Mouse (Mus musculus) hindbrain, embryonic 16.5 days (tissue): ENCODE data around the gene Rgcc. TPM values are rescaled to one million over a fixed set of nuclear protein-coding genes. Genes with fewer than 3 reads are reported as not detected.

Experiments used
- ATAC-seq: fragments of 200-750 bp; cut with Nextera tagmentation; 2 replicates; pipeline ENCODE4 v1.8.0; 2017; ENCODE audit warnings: moderate TSS enrichment, moderate library complexity
- H3K27ac ChIP-seq: fragments of 300-500 bp; sonication (generic); 2 replicates; pipeline ENCODE4 v1.5.1; 2014; ENCODE audit warnings: low read depth, mild to moderate bottlenecking, control low read depth, low read length, moderate library complexity
- H3K27me3 ChIP-seq: fragments of 300-500 bp; sonication (generic); replicated peaks from 2 replicates; pipeline ENCODE4 v1.6.1; 2014; ENCODE audit warnings: low read length; ENCODE audit not compliant: control insufficient read depth, insufficient read depth
- H3K36me3 ChIP-seq: fragments of 300-500 bp; sonication (generic); 2 replicates; pipeline ENCODE4 v1.6.1; 2014; ENCODE audit warnings: mild to moderate bottlenecking, low read length, moderate library complexity, mixed read lengths; ENCODE audit not compliant: control insufficient read depth, insufficient read depth
- H3K4me1 ChIP-seq: fragments of 300-500 bp; sonication (generic); 2 replicates; pipeline ENCODE4 v1.6.1; 2014; ENCODE audit warnings: low read depth, low read length; ENCODE audit not compliant: control insufficient read depth, insufficient read depth
- H3K4me2 ChIP-seq: fragments of 300-500 bp; sonication (generic); 2 replicates; pipeline ENCODE4 v1.6.1; 2014; ENCODE audit warnings: mild to moderate bottlenecking, low read length, control low read depth, moderate library complexity
- H3K4me3 ChIP-seq: fragments of 300-500 bp; sonication (generic); 2 replicates; pipeline ENCODE4 v1.5.1; 2014; ENCODE audit warnings: mild to moderate bottlenecking, low read length, control low read depth, moderate library complexity
- H3K9ac ChIP-seq: fragments of 300-500 bp; sonication (generic); 2 replicates; pipeline ENCODE4 v1.6.1; 2014; ENCODE audit warnings: low read depth, mild to moderate bottlenecking, control low read depth, low read length, moderate library complexity
- H3K9me3 ChIP-seq: fragments of 300-500 bp; sonication (generic); 2 replicates; pipeline ENCODE4 v1.6.1; 2014; ENCODE audit warnings: mild to moderate bottlenecking, low read length, moderate library complexity; ENCODE audit not compliant: control insufficient read depth
- WGBS: fragments of 180-500 bp; shearing (Covaris S2); extraction: QIAGEN DNeasy Blood & Tissue Kit; methylation state at CpG from one replicate; pipeline ENCODE4 v1.1.7; 2014; 5-methylcytosine and 5-hydroxymethylcytosine counted together
- polyA plus RNA-seq: library from polyadenylated mRNA; unstranded; fragments of >200 nt; fragmentation: Nextera tagmentation; extraction: Ambion mirVana; gene quantifications from 2 replicates; pipeline ENCODE4 v1.2.1, GENCODE M21; 2015

Gene Rgcc
- polyA plus RNA-seq, 1 experiment from 2014 or later, result 59.3 TPM

- Histone ChIP-seq H3K9me3 (no peaks in the 10 kb centered on the region), H3K36me3 (no peaks in the 10 kb centered on the region), H3K9ac (no peak overlapping the region), H3K4me1 (peaks cover 19% of the 10 kb centered on the region), H3K27me3 (peaks cover 4% of the 10 kb centered on the region), H3K4me2 (no peak overlapping the region), H3K27ac (no peak overlapping the region), H3K4me3 (no peak overlapping the region)
- 91% methylated on average over 9 of the region's 9 CpGs for WGBS
- no peak for ATAC-seq
These were observed 5.9 kb downstream of the Rgcc start for GRCm38 (mm10) chr14:79295579-79295978.

GRCm38 (mm10) chr14:79294950-79295349, 6.5 kb downstream of the Rgcc start:
- Histone ChIP-seq H3K36me3 (no peaks in the 10 kb centered on the region), H3K9ac (no peak overlapping the region), H3K4me3 (no peak overlapping the region), H3K27ac (no peak overlapping the region), H3K9me3 (no peaks in the 10 kb centered on the region), H3K27me3 (peaks cover 4% of the 10 kb centered on the region), H3K4me1 (peaks cover 16% of the 10 kb centered on the region), H3K4me2 (no peak overlapping the region)
- WGBS, result 80% methylated on average over 5 of the region's 5 CpGs
- ATAC-seq, result no peak

GRCm38 (mm10) chr14:79294051-79294814, 7.2 kb downstream of the Rgcc start:
- WGBS, result 85% methylated on average over 8 of the region's 8 CpGs
- Histone ChIP-seq H3K27me3 (peaks cover 1% of the 10 kb centered on the region), H3K9ac (no peak overlapping the region), H3K27ac (no peak overlapping the region; the same call in 1 of the 2 replicates), H3K9me3 (no peaks in the 10 kb centered on the region), H3K4me1 (peaks cover 16% of the 10 kb centered on the region), H3K36me3 (no peaks in the 10 kb centered on the region), H3K4me2 (no peak overlapping the region), H3K4me3 (no peak overlapping the region)
- no peak for ATAC-seq

GRCm38 (mm10) chr14:79293119-79293780, 8.2 kb downstream of the Rgcc start:
- peak overlapping the region; percentile 46 for H3K27ac ChIP-seq

GRCm38 (mm10) chr14:79291629-79292028, 9.8 kb downstream of the Rgcc start:
- no peaks in the 10 kb centered on the region for H3K36me3 ChIP-seq
- no peak overlapping the region for H3K4me2 ChIP-seq
- no peaks in the 10 kb centered on the region for H3K9me3 ChIP-seq
- no peaks in the 10 kb centered on the region for H3K27me3 ChIP-seq
- ATAC-seq, result no peak
- no peak overlapping the region for H3K4me3 ChIP-seq
- H3K4me1 ChIP-seq, result peaks cover 16% of the 10 kb centered on the region
- 84% methylated on average over 4 of the region's 4 CpGs for WGBS
- H3K9ac ChIP-seq, result no peak overlapping the region
- H3K27ac ChIP-seq, result no peak overlapping the region

More at GRCm38 (mm10) chr14:79293119-79293780, 8.2 kb downstream of the Rgcc start:
- peak; percentile 48; the same call in 1 of the 2 replicates for ATAC-seq
- Histone ChIP-seq H3K4me3 (no peak overlapping the region), H3K27me3 (no peaks in the 10 kb centered on the region), H3K9me3 (no peaks in the 10 kb centered on the region), H3K4me2 (no peak overlapping the region; the same call in 1 of the 2 replicates), H3K9ac (peak overlapping the region; percentile 15; the same call in 1 of the 2 replicates), H3K4me1 (peaks cover 16% of the 10 kb centered on the region), H3K36me3 (no peaks in the 10 kb centered on the region)
- 32% methylated on average over 8 of the region's 16 CpGs for WGBS

- H3K9ac ChIP-seq, result peak overlapping the region; percentile 31; the same call in 1 of the 2 replicates
- no peaks in the 10 kb centered on the region for H3K27me3 ChIP-seq
- WGBS, result 19% methylated on average over 15 of the region's 15 CpGs
- no peak overlapping the region for H3K4me3 ChIP-seq
- peak overlapping the region; percentile 34; the same call in 1 of the 2 replicates for H3K27ac ChIP-seq
- H3K4me2 ChIP-seq, result peak overlapping the region; percentile 40
- H3K9me3 ChIP-seq, result no peaks in the 10 kb centered on the region
- peaks cover 16% of the 10 kb centered on the region for H3K4me1 ChIP-seq
- no peaks in the 10 kb centered on the region for H3K36me3 ChIP-seq
- ATAC-seq, result peak; percentile 62
These were observed 10.6 kb downstream of the Rgcc start for GRCm38 (mm10) chr14:79290683-79291425.

GRCm38 (mm10) chr14:79289909-79290308, 11.5 kb downstream of the Rgcc start:
- no peaks in the 10 kb centered on the region for H3K9me3 ChIP-seq
- no peak overlapping the region for H3K9ac ChIP-seq
- H3K27ac ChIP-seq, result no peak overlapping the region
- peaks cover 16% of the 10 kb centered on the region for H3K4me1 ChIP-seq
- no peaks in the 10 kb centered on the region for H3K27me3 ChIP-seq
- no peak overlapping the region for H3K4me2 ChIP-seq
- H3K36me3 ChIP-seq, result no peaks in the 10 kb centered on the region
- no peak overlapping the region for H3K4me3 ChIP-seq
- no peak for ATAC-seq
- 68% methylated on average over 9 of the region's 9 CpGs for WGBS

GRCm38 (mm10) chr14:79288280-79288679, 13.2 kb downstream of the Rgcc start:
- no peak for ATAC-seq

More at GRCm38 (mm10) chr14:79288280-79288679, 13.2 kb downstream of the Rgcc start:
- Histone ChIP-seq H3K27ac (no peak overlapping the region), H3K9me3 (no peaks in the 10 kb centered on the region), H3K4me2 (no peak overlapping the region), H3K36me3 (no peaks in the 10 kb centered on the region), H3K27me3 (no peaks in the 10 kb centered on the region), H3K9ac (no peak overlapping the region), H3K4me3 (no peak overlapping the region), H3K4me1 (peaks cover 12% of the 10 kb centered on the region)
- 72% methylated on average over 3 of the region's 3 CpGs for WGBS
